Mouse (Mus musculus): Measurements from ENCODE around the gene Ppil1.

GRCm38 (mm10) chr17:29269349-29269706, 5.3 kb upstream of the Ppil1 start:
- TF ChIP-seq USF1 (IDR thresholded peaks at IDR 0.05; ENCODE audit: low read depth) (no peak), POLR2A (IDR thresholded peaks at IDR 0.05; ENCODE audit: insufficient read length, low read depth) (no peak), CEBPB (IDR thresholded peaks at IDR 0.05; ENCODE audit: insufficient read depth, poor library complexity, severe bottlenecking) (no peak), MAX (IDR thresholded peaks at IDR 0.05; ENCODE audit: low read depth) (no peak), MYOD1 (IDR thresholded peaks at IDR 0.05; ENCODE audit: control insufficient read depth in 1 of 3, insufficient read length in 2 of 3, low read depth in 2 of 3) (no peak), TCF12 (IDR thresholded peaks at IDR 0.05; ENCODE audit: insufficient read depth, poor library complexity, severe bottlenecking) (no peak)

Data from myocyte (in vitro differentiated cells).